Mouse (Mus musculus): ENCODE results near the gene Notch2. TPM values are rescaled to one million over a fixed set of nuclear protein-coding genes. Genes with fewer than 3 reads are reported as not detected.

Notch2 gene
- total RNA-seq, 2 experiments from 2014 or later = 7.7 to 8.9 TPM

DNA sequence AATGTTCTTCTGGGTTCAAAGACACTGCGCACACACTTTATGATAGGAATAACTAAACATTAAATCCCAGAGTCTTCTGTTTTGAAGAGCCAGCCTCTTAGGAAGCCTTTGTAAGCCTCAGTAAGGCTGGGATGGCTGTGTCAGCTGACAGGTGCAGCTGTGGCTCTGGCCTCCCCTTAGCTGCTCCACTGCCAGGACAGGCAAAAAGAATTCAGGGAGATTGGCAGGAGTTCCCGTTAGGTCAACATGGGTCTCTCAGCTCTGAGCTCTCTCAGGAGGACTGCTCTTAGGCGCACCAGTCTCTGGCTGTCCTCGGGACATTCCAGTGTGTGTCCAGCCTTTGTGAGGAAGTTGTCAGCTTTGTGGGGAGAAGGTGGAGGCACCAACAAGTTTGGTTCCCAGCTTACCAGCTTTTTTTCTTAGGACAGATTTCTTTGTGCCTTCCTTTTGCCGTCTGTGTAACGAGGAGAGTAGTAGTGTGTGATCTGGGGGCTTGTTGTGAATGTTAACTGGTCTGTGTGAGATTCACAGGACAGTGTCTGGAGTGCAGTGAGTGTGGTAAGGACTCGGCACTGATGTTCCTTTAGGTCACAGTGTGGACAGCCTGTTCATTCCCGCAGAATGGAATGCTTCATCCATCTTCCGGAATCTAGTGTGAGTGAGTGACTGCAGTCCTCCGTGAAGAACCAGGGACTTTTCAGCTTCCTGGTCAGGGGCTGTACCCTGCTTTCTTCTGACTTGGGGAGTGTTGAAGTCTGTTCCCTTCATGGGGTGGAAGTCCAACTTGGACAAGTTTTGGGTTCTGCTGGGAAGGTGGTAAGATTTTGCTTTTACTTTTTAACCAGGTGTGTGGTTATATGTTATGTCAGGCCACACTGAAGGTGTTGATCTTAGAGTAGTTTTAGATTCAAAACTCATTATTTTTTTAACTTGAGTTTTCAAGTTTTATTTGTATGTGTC is 12.9 kb downstream of the Notch2 start:
- DNase-seq = peak in 1 of 2 experiments; percentile 41
- intact Hi-C loops (cut with DNase I) = no loop called here

DNA sequence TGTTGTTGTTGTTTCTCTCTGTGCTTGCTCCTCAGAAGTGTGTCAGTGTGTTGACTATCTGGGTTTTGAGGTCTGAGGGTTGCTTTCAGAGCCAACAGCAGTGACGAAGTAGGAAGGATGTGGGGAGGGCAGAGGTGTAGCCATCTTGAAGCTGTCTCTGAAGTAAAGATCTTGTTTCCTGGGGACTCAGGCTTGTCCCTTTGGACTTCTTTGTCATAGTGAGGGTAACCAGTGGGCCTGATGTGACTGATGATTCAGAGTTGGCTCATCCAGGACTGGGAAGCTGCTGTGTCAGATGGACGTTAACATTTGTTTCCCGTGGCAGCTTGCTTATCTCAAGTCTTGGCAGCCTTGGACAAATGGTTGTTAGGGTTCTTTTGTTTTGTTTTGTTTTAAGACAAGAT is 14.0 kb downstream of the Notch2 start:
- intact Hi-C loops (cut with DNase I) = no loop called here
- DNase-seq = no peak

DNA sequence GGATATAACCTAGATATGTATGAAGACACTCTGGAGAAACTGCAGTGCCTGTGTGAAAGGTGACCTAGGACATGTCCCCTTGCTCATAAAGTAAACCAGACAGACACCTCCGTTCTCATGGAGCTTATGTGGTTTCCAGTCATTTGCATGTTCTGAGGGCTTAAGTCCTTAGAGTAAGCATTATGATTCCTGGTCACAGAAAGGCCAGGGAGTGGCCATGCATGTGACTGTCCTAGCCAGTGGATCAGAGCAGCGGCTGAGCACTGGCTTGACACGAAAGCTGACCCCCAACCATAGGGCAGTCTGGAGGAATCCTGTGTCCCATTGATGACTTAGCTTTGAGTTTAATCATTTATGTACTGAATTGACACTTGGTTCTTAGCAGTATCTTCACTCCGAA is 14.7 kb downstream of the Notch2 start:
- intact Hi-C loops (cut with DNase I) = no loop called here
- no peak for DNase-seq

DNA sequence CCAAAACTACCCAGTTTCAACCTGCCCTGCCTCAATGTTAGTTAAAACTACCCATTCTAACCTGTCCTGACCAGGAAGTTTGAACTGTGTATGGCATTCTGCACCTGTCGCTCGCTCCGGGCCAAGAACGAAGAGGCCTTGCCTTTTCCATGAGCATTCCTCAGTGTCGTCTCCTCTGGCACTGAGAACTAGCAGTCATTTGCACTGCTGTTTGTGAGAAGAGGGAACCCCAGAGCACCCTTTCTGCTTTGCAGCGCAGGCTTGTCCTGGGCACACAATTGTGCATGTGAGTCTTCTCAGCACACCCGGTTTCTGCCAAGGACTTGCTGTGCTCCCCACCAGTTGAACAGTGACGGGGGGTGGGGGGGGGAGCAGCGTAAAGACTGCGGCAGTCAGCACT is 15.6 kb downstream of the Notch2 start:
- DNase-seq = no peak
- intact Hi-C loops (cut with DNase I) = no loop called here

DNA sequence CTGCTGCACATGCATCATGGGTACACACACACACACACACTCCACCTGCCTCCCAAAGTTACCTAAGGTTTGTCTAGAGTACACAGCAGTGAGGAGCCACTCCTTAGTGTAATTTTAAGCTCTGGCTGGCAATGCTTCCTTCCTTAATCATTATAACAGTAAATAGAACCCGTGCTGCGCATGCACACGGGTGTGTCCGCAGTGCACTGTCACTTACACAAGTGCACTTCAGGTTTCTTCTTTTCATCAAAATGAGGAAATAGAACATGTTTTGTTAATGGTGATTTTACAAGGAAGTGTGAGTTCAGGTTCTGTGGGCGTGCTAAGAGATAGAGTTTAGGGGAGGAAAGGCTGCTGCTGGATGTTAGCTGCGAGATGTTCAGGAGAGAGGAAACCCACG is 17.8 kb downstream of the Notch2 start:
- DNase-seq = no peak
- intact Hi-C loops (cut with DNase I) = no loop called here

DNA sequence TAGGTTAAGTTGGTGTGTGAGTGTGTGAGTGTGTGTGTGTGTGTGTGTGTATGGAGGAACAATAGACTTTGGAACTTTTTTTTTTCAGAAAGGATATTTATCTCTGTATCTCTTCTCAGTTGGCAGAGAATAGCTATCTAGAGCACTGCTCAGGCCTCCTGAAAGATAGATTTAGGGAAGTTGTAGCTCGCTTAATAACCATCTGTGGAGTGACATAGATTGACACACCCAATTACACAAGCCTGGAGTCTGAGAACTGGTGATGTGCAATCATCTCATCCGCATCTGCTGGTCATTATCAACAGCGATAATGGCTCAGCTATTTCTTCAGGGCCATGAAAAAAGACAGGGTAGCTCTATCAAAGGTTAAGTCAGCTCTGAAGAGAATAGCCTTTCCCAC is 18.9 kb downstream of the Notch2 start:
- intact Hi-C loops (cut with DNase I) = no loop called here
- no peak for DNase-seq

DNA sequence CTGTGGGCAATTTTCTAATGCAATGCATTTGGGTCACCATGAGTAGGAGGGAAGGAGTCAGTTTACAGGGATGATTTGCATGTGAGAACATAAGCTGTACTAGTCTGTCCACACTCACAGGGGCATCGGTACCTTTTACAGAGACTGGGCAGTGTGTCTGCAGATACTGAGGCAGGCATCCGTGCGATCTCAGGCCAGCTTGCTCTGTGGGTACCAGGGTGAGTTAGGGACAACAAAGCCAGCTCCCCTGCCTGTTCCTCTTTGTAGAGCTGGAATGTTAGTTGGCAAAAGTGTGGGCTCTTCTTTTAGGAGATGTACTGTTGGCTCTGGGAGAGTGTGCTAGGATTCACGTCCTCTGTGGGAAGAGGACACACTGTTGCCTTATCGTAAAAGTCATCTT is 19.6 kb downstream of the Notch2 start:
- intact Hi-C loops (cut with DNase I) = no loop called here
- DNase-seq = no peak

DNA sequence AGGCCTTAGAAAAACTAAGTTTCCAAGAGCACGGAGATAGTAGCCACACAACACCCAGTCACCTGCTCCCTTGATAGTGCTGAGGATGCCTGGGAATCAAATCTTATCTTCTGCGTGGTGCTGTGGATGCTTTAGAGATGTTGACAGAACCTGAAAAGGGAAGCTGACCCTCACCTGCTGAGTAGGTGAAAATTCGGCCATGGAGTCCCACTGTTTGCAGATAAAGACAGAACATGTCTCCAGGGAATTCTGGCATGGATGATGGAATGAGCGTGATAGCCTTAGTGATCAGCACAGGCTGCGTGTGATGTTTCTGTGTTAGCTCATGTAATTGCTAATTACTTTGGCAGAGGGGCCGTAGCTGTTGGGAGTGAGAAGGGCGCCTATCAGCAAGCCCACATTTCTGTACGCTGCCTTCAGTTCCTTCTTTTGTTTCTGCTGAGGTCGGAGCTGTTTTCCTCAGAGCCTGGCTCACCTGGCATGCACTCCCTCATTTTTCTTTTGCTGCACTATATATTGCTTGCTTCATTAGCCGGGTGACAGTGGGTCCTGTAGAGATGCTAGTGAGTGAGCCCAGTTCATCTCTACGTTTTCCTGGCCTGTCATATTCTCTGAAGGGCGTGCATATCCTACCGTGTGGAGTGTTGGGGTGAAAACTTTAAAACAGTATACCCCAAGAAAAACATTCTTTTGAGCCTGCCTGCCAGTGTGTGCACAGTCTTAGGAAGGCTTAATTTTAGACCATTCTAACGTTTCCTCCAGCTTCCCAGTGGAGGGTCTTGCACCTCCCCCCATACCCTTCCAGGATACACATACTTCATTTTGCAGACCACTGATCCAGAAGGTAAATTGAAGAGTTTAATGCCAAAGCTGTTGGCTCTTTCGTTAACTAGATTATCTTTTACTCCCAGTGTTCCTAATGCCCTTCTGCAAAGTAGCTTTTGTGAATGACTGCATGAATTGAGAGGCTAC is 21.6 kb downstream of the Notch2 start:
- intact Hi-C loops (cut with DNase I) = no loop called here
- DNase-seq = no peak

DNA sequence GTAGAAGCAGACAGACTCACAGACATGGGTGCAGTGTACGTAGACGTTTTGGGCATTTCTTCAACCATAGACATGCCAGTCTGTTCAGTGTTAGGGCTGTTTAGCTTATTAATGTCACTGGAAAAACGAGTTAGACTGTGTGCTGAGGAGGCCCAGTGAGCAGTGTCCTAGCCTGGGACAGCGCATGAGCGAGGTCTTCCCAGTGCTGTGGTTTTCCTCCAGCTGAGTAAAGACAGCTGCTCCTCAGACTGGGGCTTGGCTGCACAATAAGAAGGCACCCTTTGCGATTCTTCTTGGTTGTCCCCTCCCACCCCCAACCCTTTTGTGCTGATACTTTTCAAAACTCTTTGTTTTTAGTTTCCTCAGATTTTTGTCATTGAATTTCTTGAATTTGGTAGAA is 22.8 kb downstream of the Notch2 start:
- DNase-seq = no peak
- intact Hi-C loops (cut with DNase I) = no loop called here

DNA sequence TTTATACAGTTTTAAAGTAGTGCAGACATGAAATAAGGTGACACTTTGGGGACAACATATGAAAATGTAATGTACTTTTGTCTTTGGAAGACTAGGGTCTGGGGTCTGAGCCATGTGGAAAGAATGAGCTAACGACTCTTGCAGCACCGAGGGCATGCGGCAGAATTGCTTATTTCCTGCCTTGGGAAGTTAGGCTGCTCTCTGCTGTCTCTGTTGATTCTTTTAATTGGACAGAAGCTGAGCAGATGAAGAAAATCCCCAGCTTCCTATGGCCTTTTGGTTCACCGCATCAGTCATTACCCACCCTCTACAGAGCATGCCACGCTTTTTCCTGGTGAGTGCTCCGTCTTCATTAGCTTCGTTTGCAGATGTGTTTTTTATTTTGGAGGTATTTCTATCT is 23.8 kb downstream of the Notch2 start:
- no peak for DNase-seq
- intact Hi-C loops (cut with DNase I) = no loop called here

DNA sequence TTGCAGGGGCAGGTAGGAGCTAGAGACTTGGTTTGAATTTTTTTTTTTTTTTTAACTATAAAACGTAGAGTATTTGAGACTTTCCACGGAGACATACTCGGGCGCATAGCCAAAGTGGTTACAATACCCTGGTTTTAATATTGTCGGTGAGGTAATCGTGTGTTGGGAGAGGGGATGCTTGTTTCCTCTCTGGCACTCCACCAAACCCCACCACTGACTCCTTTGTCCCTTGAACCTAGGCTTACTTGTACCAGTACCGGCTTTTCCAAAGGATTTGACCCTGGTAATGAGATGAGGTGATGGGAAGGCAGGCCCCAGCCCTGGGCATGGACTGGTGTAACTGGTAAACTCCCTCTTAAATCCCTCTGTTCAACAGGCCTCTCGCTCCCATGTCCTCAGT is 25.3 kb downstream of the Notch2 start:
- DNase-seq = no peak
- intact Hi-C loops (cut with DNase I) = no loop called here

DNA sequence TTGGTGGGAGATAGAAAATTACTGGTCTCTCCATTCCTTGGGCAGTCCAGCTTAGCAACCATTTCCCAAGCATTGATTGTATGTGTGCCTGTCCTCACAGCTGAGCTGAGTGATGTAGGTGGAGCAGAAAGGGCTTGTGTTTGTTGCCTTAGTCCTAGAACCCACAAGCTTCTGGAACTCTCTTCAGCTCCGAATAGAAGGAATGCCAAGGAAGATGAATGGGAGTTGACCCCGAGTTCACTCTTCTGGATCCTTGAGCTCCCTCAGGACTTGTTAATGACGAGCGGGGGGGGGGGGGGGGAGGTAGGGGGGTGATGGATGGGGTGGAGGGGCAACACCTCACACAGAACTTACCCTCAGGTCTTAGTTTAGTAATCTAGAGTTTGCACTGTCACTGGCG is 25.9 kb downstream of the Notch2 start:
- no peak for DNase-seq
- intact Hi-C loops (cut with DNase I) = no loop called here

DNA sequence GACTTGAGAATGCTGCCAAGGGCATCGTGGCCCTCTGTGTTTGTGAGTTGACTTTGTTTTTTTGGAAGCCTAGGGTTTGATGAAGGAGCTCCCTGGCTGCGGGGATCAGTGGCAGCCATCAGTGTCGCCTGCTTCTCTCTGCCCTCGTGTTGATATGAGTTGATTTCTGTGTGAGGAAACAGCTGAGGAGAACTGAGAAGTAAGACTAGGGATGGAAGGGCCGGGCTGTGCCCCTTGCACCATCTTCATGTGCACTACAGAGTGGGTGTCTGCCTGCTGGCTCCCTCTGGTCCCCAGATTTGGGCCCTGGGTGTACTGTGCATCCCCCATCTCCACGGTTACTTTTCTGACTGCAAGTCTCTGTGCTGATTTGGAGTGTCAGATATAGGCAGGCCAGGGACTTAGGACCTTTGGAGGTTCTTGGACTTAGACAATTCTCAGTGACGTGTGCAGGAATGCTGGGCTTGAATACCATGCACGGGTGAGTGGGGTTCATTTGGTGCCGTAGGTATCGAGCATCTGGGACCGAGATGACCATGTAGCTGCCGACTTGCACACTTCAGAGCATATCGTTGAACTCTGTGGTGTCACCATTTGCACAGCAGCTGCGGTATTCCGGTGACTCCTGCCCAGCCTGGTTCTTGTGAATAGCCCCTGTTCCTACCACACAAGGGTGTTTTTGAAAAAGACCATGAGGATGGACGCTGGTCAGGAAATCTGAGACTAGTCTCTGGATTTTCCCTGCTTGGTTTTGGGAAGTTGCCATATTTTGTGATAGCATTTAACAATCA is 26.5 kb downstream of the Notch2 start:
- intact Hi-C loops (cut with DNase I) = loop anchor here (5.0 kb wide), 1 partner anchor 108 kb away; no protein-coding TSS in a partner anchor
- no peak for DNase-seq

DNA sequence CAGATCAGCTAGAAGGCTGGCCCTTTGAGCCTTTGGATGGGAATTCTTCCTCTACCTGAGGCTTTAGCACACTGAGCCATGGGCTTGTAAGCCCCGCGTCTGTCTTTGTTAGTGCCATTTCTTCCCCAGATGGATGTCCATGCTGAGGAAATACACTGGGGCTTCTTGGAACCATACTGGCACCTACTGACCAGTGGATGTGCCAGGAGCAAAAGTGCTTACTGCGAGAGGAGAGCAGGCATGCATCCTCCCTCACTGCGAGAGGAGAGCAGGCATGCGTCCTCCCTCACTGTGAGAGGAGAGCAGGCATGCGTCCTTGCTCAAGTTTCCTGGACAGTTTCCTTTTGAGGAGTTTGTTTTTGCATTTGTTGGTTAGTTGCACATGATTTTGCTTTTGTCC is 27.5 kb downstream of the Notch2 start:
- no peak for DNase-seq
- intact Hi-C loops (cut with DNase I) = loop anchor here (5.0 kb wide), 1 partner anchor 109 kb away; no protein-coding TSS in a partner anchor

DNA sequence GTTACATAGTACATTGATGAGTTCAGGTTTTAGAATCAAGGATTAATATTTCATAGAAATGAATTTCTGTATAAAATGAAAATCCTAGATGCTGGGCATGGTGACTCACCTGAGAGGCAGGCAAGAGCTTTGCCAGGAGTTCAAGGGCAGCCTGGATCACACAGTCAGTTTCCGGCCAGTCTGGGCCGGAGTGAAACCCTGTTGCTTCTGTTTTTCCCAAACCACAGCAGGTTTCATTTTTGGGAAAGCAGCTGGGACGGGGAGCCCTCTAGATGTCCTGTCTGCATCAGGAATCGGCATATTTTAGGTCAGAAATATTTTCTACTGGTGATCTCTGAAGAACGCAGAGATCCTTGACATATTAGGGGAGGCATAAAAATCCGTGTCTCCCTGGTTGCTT is 29.0 kb downstream of the Notch2 start:
- DNase-seq = no peak
- intact Hi-C loops (cut with DNase I) = loop anchor here (5.0 kb wide), 1 partner anchor 110 kb away; no protein-coding TSS in a partner anchor

DNA sequence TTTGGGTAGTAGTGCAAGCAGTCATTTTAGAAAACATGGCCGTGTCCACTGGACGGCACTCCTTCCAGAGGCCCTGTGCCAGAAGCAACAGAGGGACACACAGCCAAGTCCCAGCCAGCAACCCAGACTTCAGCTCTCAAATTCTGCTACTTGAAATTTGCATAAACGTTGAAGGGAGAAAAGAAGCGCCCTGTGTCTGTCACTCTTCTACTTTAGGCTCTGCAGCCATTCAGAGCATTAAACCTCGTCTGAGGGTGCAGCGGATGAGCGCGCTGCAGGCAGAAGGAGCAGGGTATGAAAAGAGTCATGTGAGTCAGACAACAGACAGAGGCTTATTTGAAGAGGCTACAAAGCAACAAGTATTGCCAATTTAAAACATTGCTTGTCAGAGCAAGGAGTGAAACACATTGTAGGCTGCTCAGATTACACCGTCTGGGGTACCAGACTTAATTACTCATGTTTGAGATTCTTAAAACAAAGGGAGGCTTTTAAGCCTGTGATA is 29.7 kb downstream of the Notch2 start:
- DNase-seq = peak; percentile 60 to 61
- intact Hi-C loops (cut with DNase I) = loop anchor here (5.0 kb wide), 1 partner anchor 111 kb away; no protein-coding TSS in a partner anchor

DNA sequence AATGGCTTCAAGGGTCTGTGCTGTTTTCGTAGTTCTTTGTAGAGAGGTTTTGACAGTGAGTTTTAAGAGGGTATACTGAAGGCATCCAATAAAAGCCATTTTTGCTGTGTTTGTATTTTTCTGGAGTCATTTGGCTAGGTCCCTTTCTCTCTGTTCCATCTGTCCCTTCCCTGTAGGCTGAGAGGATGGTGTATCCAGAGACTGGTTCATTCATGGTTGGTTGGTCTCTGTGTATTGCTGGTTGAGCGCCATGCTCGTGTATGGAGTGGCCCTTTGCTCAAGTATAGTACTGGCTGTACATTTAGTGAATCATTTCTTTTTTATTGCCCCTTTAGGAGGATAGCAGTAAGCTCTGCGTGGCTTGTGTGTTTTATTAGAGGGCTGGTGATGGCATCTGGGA is 30.3 kb downstream of the Notch2 start:
- DNase-seq = no peak
- intact Hi-C loops (cut with DNase I) = loop anchor here (5.0 kb wide), 1 partner anchor 111 kb away; no protein-coding TSS in a partner anchor

DNA sequence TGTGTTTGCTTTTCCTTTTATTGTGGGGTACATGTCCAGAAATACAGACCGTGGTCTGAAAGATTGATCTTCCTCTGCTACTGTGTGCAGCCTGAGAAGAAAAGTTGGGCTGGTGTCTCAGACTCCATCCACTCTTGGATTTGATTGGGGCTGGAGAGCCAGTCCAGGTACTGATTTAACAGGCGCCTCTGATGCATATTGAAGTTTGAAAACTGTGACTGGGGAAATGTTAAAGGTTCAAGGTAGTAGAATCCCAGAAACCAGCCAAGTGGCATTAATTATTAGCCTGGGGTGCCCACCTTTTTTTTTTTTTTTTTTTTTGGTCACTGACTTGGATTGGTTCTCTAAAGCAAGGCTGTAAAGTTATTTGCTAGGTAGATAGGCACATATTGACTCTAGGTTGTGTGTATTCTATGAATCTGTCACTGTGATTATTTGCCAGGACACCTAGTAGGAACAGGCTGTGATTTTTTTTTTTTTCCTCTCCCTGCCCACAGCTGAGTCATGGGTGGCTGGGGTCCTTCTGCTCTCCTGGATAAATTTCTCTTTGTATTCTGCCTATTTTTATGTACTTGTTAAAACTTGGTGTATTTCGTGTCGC is 31.5 kb downstream of the Notch2 start:
- intact Hi-C loops (cut with DNase I) = loop anchor here (5.0 kb wide), 1 partner anchor 113 kb away; no protein-coding TSS in a partner anchor

DNA sequence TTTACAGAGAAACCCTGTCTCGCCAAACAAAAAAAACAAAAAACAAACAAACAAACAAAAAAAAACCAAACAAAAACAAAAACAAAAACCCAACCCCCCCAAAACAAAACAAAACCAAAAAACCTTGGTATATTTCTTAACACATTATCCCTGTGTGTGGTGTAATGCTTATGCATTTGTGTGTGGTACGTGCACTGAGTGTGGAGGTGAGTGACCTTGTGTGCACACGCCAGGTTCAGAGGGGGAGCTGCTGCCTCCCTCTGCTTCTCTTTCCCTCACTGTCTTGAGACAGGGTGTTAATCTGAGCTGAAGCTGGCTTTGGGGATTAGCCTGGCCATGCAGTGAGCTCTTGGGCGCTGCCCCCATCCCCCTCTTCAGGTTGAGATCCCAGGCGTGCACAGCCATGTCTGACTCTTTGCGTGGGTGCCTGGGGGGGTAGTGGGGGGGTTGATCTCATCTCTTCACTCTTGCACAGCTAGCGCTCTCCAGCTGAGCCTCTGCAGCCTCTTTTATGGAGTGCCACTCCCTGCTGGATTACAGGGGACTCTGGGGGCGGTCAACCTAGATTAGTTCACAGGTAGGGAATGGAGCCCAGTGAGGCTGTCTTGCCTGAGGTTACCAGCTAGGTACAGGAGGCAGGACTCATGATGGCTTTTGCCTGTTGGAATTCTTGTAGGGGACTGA is 32.3 kb downstream of the Notch2 start:
- no peak for DNase-seq
- intact Hi-C loops (cut with DNase I) = no loop called here

More for the DNA sequence above, 31.5 kb downstream of the Notch2 start:
- no peak for DNase-seq
